Mouse (Mus musculus) B cell, adult 2 months (primary cell): ENCODE data around the gene Ndrg3.
"Not testable (repeated sequence)": the region's sequence is repeated elsewhere in the genome, so short reads cannot be mapped to it uniquely, and the experiment has no call there.

Source experiments
- DNase-seq, 2 experiments: peaks; one replicate each; pipeline ENCODE4 v3.0.0; 2022

Gene Ndrg3

GRCm38 (mm10) chr2:156996576-156996975, 4.7 kb upstream of the Ndrg3 start:
- DNase-seq: peak; percentile 26 to 32

GRCm38 (mm10) chr2:156990727-156991431, 977 bp downstream of the Ndrg3 start:
- peak; percentile 29 to 36 for DNase-seq

GRCm38 (mm10) chr2:156987316-156987715, 4.5 kb downstream of the Ndrg3 start:
- no peak for DNase-seq

GRCm38 (mm10) chr2:156982864-156983263, 9.0 kb downstream of the Ndrg3 start:
- DNase-seq: no peak

- no peak for DNase-seq
These were observed 10.6 kb downstream of the Ndrg3 start for GRCm38 (mm10) chr2:156981291-156981690.

- DNase-seq: no peak
These were observed 11.8 kb downstream of the Ndrg3 start for GRCm38 (mm10) chr2:156980059-156980458.

- no peak for DNase-seq
These were observed 15.1 kb downstream of the Ndrg3 start for GRCm38 (mm10) chr2:156976711-156977110.

- DNase-seq: no peak
These were observed 16.9 kb downstream of the Ndrg3 start for GRCm38 (mm10) chr2:156974967-156975366.

GRCm38 (mm10) chr2:156973316-156974100, 18.3 kb downstream of the Ndrg3 start:
- DNase-seq: no peak

- no peak for DNase-seq
These were observed 21.6 kb downstream of the Ndrg3 start for GRCm38 (mm10) chr2:156970253-156970652.

GRCm38 (mm10) chr2:156968501-156968900, 23.4 kb downstream of the Ndrg3 start:
- no peak for DNase-seq

- no peak for DNase-seq
These were observed 24.5 kb downstream of the Ndrg3 start for GRCm38 (mm10) chr2:156967388-156967787.

GRCm38 (mm10) chr2:156963891-156964290, 28.0 kb downstream of the Ndrg3 start:
- DNase-seq: no peak

GRCm38 (mm10) chr2:156958496-156959252, 33.2 kb downstream of the Ndrg3 start:
- no peak for DNase-seq

GRCm38 (mm10) chr2:156957035-156957434, 34.8 kb downstream of the Ndrg3 start:
- DNase-seq: no peak

- no peak for DNase-seq
These were observed 35.5 kb downstream of the Ndrg3 start for GRCm38 (mm10) chr2:156956306-156956705.

GRCm38 (mm10) chr2:156954463-156954862, 37.4 kb downstream of the Ndrg3 start:
- DNase-seq: no peak

GRCm38 (mm10) chr2:156951301-156952094, 40.4 kb downstream of the Ndrg3 start:
- DNase-seq: no peak

GRCm38 (mm10) chr2:156950816-156951215, 41.0 kb downstream of the Ndrg3 start:
- no peak for DNase-seq

GRCm38 (mm10) chr2:156941523-156941922, 50.3 kb downstream of the Ndrg3 start:
- DNase-seq: not testable (repeated sequence)

- DNase-seq: not testable (repeated sequence)
These were observed 51.9 kb downstream of the Ndrg3 start for GRCm38 (mm10) chr2:156939926-156940325.

GRCm38 (mm10) chr2:156937795-156938194, 54.1 kb downstream of the Ndrg3 start:
- no peak for DNase-seq

- DNase-seq: no peak
These were observed 56.9 kb downstream of the Ndrg3 start for GRCm38 (mm10) chr2:156935005-156935404.
